Mouse (Mus musculus) heart, adult 8-10 months (tissue): ENCODE data around the gene Abcd3. TPM values are rescaled to one million over a fixed set of nuclear protein-coding genes. Genes with fewer than 3 reads are reported as not detected.
A peak's percentile ranks its signal among the peaks of the same experiment; 100 is the strongest.
"Not testable (repeated sequence)": the region's sequence is repeated elsewhere in the genome, so short reads cannot be mapped to it uniquely, and the experiment has no call there.

ENCODE experiments used
- DNase-seq: peaks from one replicate; pipeline ENCODE4 v3.0.0; 2022; ENCODE audit warnings: low spot score
- total RNA-seq, 4 experiments: library from RNA; stranded (reverse); gene quantifications; 2 replicates each; pipeline ENCODE4 v1.2.4; 2022

Abcd3 gene
- total RNA-seq, 4 experiments from 2014 or later = 77.8 to 82.1 (median 79.9) TPM

GRCm38 (mm10) chr3:121818736-121819396, 3.8 kb upstream of the Abcd3 start:
- no peak for DNase-seq

DNA sequence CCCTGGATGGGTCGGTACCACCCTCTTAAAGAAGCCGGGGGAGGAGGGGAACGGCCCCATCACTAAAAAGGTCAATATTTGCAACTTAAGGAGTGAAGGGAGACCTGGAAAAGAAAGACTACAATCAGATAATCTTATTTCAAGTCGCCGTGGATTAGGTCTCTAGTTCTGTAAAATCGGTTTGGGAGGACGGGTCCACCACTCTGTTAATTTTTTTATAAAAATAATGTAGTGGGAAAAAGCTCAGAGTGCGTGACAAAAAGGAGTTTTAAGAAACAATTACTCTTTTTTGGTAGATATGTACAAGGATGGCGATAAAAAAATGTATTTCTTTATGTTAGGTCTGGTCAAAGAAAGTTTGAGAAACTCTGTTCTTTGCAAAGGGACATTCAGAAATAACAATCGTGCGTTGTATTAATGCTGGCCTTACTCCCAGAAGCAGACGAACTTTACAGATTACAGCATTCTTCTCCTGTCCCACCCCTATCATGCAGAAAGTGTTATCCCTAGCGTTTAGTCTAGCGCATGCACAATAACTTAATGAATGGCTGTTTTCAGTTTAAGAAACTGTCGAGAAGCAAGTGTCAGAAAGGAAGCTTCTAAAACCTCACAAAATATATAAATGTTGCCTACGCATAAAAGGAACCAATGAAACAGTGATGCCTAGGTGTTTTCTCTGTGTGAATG, 590 bp upstream of the Abcd3 start:
- no peak for DNase-seq

GRCm38 (mm10) chr3:121814413-121814864, 663 bp downstream of the Abcd3 start:
- DNase-seq = no peak

GRCm38 (mm10) chr3:121813834-121814233, 1.3 kb downstream of the Abcd3 start:
- no peak for DNase-seq

GRCm38 (mm10) chr3:121808246-121808645, 6.9 kb downstream of the Abcd3 start:
- DNase-seq = no peak

DNA sequence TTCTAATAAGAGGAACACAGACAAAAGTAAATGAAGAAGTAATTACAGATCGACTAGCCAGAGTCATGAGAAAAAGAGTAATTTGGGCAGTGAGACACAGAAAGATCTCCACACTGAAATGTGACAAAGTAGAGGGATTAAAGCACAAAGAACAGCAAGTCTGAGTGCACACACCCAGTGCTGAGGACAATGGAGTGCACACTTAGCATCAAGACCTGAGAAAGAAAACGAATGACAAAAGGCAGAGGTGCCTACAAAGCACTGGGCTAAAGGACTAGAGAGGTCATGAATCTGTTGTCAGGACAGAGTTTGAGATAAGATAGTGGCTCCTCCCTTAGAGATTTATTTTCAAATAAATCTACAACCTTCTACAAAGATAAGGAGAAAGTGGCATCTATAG, 20.9 kb downstream of the Abcd3 start:
- DNase-seq = no peak

DNA sequence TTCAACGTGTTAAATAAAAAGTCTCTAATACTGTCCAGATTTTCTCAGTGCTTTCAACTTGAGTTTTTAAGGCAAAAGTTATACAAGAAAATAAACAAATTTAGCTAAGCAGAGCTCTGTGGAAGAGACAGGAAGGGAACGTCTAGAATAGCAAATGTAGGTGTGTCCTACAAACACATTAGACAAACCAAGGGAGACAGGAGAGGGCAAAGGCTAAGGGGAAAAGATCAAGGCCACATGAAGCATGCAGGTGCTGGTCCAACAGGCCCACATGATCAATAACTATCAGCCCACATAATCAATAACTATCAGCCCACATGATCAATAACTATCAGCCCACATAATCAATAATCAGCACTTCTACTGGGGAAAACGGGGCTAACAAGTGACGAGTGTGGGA, 22.9 kb downstream of the Abcd3 start:
- DNase-seq = no peak

- no peak for DNase-seq
Observed at GRCm38 (mm10) chr3:121790442-121790841, 24.7 kb downstream of the Abcd3 start.

DNA sequence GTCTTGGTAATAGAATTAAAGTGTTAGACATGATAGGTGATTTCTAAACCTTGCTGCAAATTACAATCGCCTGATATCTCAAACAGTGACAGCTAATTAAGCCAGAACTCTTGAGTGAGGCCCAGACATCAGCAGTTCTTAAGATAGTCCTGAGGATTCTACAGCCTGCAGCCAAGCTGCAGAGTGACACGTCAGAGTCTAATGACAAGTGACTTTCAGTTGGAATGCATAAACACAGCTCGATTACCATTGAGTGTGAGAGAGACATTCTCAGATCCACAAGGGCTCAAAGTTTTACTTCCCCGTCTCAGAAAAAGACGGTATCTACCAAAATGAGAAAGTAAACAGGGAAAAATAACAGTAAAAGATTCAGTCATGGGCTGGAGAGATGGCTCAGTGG, 25.3 kb downstream of the Abcd3 start:
- no peak for DNase-seq

DNA sequence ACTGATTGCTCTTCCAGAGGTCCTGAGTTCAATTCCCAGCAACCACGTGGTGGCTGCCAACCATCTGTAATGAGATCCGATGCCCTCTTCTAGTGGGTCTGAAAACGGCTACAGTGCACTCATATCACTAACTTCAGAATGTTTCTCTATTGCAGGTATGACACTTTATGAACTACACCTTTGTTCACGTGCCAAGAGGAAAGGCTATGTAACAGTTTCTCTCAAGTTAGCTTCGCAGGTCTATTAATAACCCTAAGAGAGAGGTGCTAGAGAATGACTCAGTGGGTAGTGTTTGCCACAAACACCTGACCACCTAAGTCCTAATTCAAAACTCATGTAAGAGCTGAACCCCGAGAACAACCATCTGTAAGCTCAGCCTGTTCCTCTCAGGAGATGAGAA, 32.1 kb downstream of the Abcd3 start:
- DNase-seq = no peak

GRCm38 (mm10) chr3:121777943-121778342, 37.2 kb downstream of the Abcd3 start:
- peak; percentile 14 for DNase-seq

DNA sequence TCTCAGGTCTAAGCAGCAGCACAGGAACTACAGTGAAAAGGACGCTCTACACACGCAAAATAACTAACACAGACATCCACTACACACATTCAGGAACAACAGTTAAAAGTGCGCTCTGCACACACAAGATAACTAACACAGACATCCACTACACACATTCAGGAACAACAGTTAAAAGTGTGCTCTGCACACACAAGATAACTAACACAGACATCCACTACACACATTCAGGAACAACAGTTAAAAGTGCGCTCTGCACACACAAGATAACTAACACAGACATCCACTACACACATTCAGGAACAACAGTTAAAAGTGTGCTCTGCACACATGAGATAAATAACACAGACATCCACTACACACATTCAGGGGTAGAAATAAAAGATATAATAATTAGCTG, 41.8 kb downstream of the Abcd3 start:
- DNase-seq = not testable (repeated sequence)

DNA sequence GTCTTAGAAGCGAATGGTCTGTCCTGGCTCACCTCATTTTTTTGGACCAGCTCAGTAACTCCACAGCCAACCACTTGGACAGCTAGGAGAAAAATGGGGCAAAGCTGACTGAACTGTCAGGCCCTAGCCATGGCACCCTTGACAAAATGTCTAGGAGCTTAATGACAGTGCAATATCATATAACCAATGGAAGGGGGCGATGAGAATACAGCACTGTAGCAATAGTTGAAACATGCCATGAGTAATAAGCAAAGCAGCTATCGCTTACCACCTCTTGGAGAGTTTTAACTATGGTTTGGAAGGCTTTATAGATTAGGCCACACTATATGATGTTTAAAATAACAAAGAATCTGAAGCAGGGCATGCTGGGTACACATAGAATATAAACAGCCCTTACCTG, 46.3 kb downstream of the Abcd3 start:
- DNase-seq = no peak

GRCm38 (mm10) chr3:121766818-121767217, 48.3 kb downstream of the Abcd3 start:
- DNase-seq = no peak

GRCm38 (mm10) chr3:121766048-121766447, 49.1 kb downstream of the Abcd3 start:
- no peak for DNase-seq

GRCm38 (mm10) chr3:121762056-121762852, 52.8 kb downstream of the Abcd3 start:
- no peak for DNase-seq

DNA sequence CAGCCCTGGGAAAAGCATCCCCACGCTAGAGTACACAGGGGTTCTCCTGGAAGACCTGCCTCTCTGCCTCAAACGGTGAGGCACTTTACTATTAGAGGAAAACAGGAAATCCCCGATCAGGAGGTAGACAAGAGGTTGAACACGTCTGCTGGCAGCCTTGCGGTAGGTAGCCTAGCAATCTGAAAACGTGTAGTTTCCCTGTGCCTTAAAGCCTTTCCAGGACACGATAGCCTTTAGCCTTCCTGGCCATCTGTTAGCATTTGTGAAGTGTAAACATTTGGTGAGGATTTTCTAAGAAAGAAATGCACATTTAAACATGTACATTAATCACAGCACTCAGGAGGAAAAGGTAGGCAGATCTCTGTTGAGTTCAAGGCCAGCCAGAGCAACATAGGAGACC, 56.7 kb downstream of the Abcd3 start:
- DNase-seq = no peak

DNA sequence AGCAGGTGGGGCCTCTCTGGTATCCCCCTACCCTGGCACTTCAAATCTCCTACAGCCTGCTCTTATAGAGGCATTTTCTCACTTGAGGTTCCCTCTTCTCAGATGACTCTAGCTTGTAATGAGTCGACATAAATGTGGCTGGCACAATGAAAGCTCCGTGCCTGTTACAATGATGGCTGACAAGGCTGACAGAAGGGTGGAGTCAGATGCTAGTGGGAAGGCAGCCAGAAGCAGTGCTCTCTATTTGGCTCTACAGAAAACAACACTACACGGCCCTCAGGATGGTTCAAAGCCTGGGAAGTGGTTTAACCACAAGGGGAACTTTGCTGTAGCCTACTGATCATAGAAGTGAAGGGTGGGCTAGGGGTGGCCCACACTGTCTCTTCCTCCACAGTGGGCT, 60.0 kb downstream of the Abcd3 start:
- no peak for DNase-seq

GRCm38 (mm10) chr3:121754319-121755090, 60.6 kb downstream of the Abcd3 start:
- DNase-seq = not testable (repeated sequence)

DNA sequence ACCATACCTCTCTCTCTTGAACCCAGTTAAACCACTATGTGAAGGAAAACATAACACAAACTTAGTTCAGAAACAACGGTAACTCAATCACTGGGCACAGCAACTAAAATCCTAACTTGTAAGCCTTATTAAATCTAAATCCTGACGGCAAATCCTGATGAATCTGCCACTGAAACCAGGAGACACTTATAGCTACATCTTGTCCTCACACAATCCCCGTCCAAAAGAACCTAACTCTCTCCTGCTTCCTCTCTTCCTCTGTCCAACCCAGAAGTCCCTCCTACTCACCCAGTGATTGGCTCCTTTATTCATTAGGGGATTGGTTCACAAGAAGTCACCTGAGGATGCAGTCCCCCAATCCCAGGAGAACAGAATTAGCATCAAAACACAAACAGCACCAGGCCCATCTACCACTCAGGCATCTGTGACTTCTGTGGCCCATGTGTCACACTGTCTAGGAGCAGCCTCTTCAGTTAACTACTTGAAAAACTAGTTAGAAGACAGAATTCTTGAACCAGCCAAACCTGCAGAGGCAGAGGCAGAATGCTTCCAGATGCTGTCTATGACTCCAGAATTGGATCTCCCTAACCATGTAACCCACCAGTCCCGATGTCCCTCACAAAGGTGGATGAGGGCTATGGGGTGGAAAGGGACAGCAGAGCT, 73.8 kb downstream of the Abcd3 start:
- DNase-seq = not testable (repeated sequence)
